Mouse (Mus musculus) gastrocnemius, adult 2 months (tissue): ENCODE measurements around the gene Bax. TPM values are rescaled to one million over a fixed set of nuclear protein-coding genes. Genes with fewer than 3 reads are reported as not detected.
A peak's percentile ranks its signal among the peaks of the same experiment; 100 is the strongest.
"Not testable (repeated sequence)": the region's sequence is repeated elsewhere in the genome, so short reads cannot be mapped to it uniquely, and the experiment has no call there.

Experiments used
- DNase-seq: peaks from one replicate; pipeline ENCODE4 v3.0.0; 2022
- H3K27ac ChIP-seq: fragments of 200-600 bp; 2 replicates; pipeline ENCODE4 v1.8.1; 2022; ENCODE audit warnings: mild to moderate bottlenecking
- H3K4me3 ChIP-seq: fragments of 200-600 bp; 2 replicates; pipeline ENCODE4 v1.8.1; 2022; ENCODE audit warnings: mild to moderate bottlenecking, moderate library complexity
- CTCF ChIP-seq: fragments of 200-600 bp; IDR thresholded peaks from 2 replicates; pipeline ENCODE4 v1.8.1; 2022; ENCODE audit warnings: antibody characterized with exemption, mild to moderate bottlenecking, moderate library complexity
- intact Hi-C: fragments of 180-260 bp; cut with DNase I; formaldehyde crosslinking; loops from one replicate; pipeline ENCODE4 v1.15.1; 2025
- total RNA-seq, 2 experiments: library from RNA; stranded (reverse); gene quantifications; 2 replicates each; pipeline ENCODE4 v1.2.3; 2021

The Bax gene
- total RNA-seq, 2 experiments from 2014 or later = 17.6 to 18.4 TPM

- no peak overlapping the region for H3K4me3 ChIP-seq
- no peak for TF ChIP-seq CTCF
- peak; percentile 5 for DNase-seq
- peak overlapping the region; percentile 85 for H3K27ac ChIP-seq
- intact Hi-C loops = loop anchor here (2.0 to 5.0 kb wide), 2 partner anchors 84 to 206 kb away; partner anchors contain the start of gene Ntn5
Measured at GRCm38 (mm10) chr7:45476453-45476852, 9.8 kb upstream of the Bax start.

GRCm38 (mm10) chr7:45475291-45475969, 8.7 kb upstream of the Bax start:
- intact Hi-C loops = loop anchor here (2.0 to 5.0 kb wide), 2 partner anchors 117 to 207 kb away; partner anchors contain the start of gene Ntn5

GRCm38 (mm10) chr7:45470869-45471268, 4.2 kb upstream of the Bax start:
- peak; percentile 89 for TF ChIP-seq CTCF
- DNase-seq = peak; percentile 75
- peak overlapping the region; percentile 48 for H3K27ac ChIP-seq
- intact Hi-C loops = loop anchor here (1.0 kb wide), 1 partner anchor 55 kb away; the partner anchor contains the start of genes Plekha4 and Ppp1r15a
- no peak overlapping the region for H3K4me3 ChIP-seq

More at GRCm38 (mm10) chr7:45475291-45475969, 8.7 kb upstream of the Bax start:
- Histone ChIP-seq H3K4me3 (peak overlapping the region; percentile 64), H3K27ac (peak overlapping the region; percentile 91)
- DNase-seq = peak; percentile 62
- no peak for TF ChIP-seq CTCF

- no peak for DNase-seq
- TF ChIP-seq CTCF = no peak
- H3K27ac ChIP-seq = peak overlapping the region; percentile 93
- H3K4me3 ChIP-seq = peak overlapping the region; percentile 90
- intact Hi-C loops = loop anchor here (5.0 kb wide), 1 partner anchor 235 kb away; no protein-coding TSS in a partner anchor
Measured at GRCm38 (mm10) chr7:45467090-45467670, 482 bp upstream of the Bax start.

GRCm38 (mm10) chr7:45465549-45465948, 1.1 kb downstream of the Bax start:
- H3K27ac ChIP-seq = no peak overlapping the region
- peak overlapping the region; percentile 90 for H3K4me3 ChIP-seq
- no peak for DNase-seq
- TF ChIP-seq CTCF = no peak
- intact Hi-C loops = loop anchor here (5.0 kb wide), 1 partner anchor 237 kb away; no protein-coding TSS in a partner anchor

- intact Hi-C loops = loop anchor here (5.0 kb wide), 1 partner anchor 237 kb away; no protein-coding TSS in a partner anchor
- H3K4me3 ChIP-seq = no peak overlapping the region; the same call in 1 of the 2 replicates
- no peak overlapping the region for H3K27ac ChIP-seq
- no peak for DNase-seq
- no peak for TF ChIP-seq CTCF
Measured at GRCm38 (mm10) chr7:45465112-45465511, 1.6 kb downstream of the Bax start.

- no peak overlapping the region for H3K4me3 ChIP-seq
- no peak overlapping the region for H3K27ac ChIP-seq
- DNase-seq = peak; percentile 50
- intact Hi-C loops = no loop called here
- TF ChIP-seq CTCF = no peak
Measured at GRCm38 (mm10) chr7:45463987-45464778, 2.5 kb downstream of the Bax start.

GRCm38 (mm10) chr7:45462868-45463267, 3.8 kb downstream of the Bax start:
- H3K4me3 ChIP-seq, H3K27ac ChIP-seq, intact Hi-C loops, DNase-seq: not testable (repeated sequence)
- peak; percentile 44 for TF ChIP-seq CTCF

- DNase-seq = peak; percentile 12
- intact Hi-C loops = no loop called here
- TF ChIP-seq CTCF = no peak
- Histone ChIP-seq H3K27ac (no peak overlapping the region), H3K4me3 (no peak overlapping the region)
Measured at GRCm38 (mm10) chr7:45462325-45462724, 4.4 kb downstream of the Bax start.

GRCm38 (mm10) chr7:45461781-45462180, 4.9 kb downstream of the Bax start:
- TF ChIP-seq CTCF = no peak
- intact Hi-C loops = no loop called here
- H3K4me3 ChIP-seq = peak overlapping the region; percentile 39
- DNase-seq = no peak
- H3K27ac ChIP-seq = peak overlapping the region; percentile 97

- DNase-seq = peak; percentile 46
- TF ChIP-seq CTCF = no peak
- peak overlapping the region; percentile 97 for H3K4me3 ChIP-seq
- intact Hi-C loops = no loop called here
- peak overlapping the region; percentile 97 for H3K27ac ChIP-seq
Measured at GRCm38 (mm10) chr7:45461326-45461725, 5.4 kb downstream of the Bax start.

- peak; percentile 86 for DNase-seq
- Histone ChIP-seq H3K27ac (peak overlapping the region; percentile 97), H3K4me3 (peak overlapping the region; percentile 97)
- intact Hi-C loops = no loop called here
- TF ChIP-seq CTCF = no peak
Measured at GRCm38 (mm10) chr7:45460860-45461314, 5.8 kb downstream of the Bax start.

- no peak for TF ChIP-seq CTCF
- H3K4me3 ChIP-seq = peak overlapping the region; percentile 97
- no peak for DNase-seq
- H3K27ac ChIP-seq = peak overlapping the region; percentile 97
- intact Hi-C loops = no loop called here
Measured at GRCm38 (mm10) chr7:45460377-45460776, 6.3 kb downstream of the Bax start.

- DNase-seq = peak; percentile 98
- Histone ChIP-seq H3K4me3 (peak within 1 kb of the TSS; percentile 97), H3K27ac (peak within 1 kb of the TSS; percentile 97)
- intact Hi-C loops = not testable (repeated sequence)
Measured at GRCm38 (mm10) chr7:45459564-45460140, 7.0 kb downstream of the Bax start, which contains the start of gene Ftl1. Gene Ftl1 (minus strand): TSS chr7:45459884.
